Mouse (Mus musculus): ENCODE measurements around the gene Usp43.

- TF ChIP-seq MAFK (IDR thresholded peaks at IDR 0.05; ENCODE audit: insufficient read depth, low read depth, low read length) (no peak), ZNF384 (IDR thresholded peaks at IDR 0.05; ENCODE audit: low read depth, low read length) (no peak), CHD2 (IDR thresholded peaks at IDR 0.05; ENCODE audit: low read depth, low read length) (no peak), ZC3H11A (IDR thresholded peaks at IDR 0.05; ENCODE audit: borderline replicate concordance, low read depth, low read length) (no peak), HCFC1 (IDR thresholded peaks at IDR 0.05; ENCODE audit: borderline replicate concordance, insufficient read depth, low read length) (no peak)
Measured at GRCm38 (mm10) chr11:67851770-67852169, 70.2 kb downstream of the Usp43 start.

All from ES-E14 (cell line).